Mouse (Mus musculus) E14TG2a.4 (cell line): ENCODE data around the gene Tlr11.

Source experiments
- CTCF ChIP-seq: conservative IDR thresholded peaks from 2 replicates; pipeline ENCODE4 v1.5.1; 2014; ENCODE audit warnings: low read length
- NANOG ChIP-seq: IDR thresholded peaks from 2 replicates; pipeline ENCODE4 v1.6.1; 2014; ENCODE audit warnings: borderline replicate concordance, low read length, mixed read lengths

DNA sequence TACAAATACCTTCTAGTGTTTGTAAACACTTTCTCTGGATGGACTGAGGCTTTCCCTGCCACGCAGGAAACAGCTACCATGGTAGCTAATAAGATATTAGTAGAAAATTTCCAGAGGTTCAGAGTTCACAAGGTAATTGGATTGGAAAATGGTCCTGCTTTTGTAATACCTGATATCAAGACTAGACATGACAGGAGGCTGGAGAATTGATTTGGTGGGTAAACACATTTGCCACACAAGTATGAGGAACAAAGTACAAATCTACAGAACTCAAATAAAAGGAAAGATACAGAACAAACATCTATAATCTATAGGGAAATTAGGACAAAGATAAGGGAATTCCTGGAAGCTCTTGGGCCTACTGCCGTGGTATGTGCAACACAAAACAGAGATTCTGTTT lies 989 bp upstream of the Tlr11 start:
- TF ChIP-seq CTCF (no peak), NANOG (no peak)
